Mouse (Mus musculus) forebrain, postnatal 0 days (tissue): ENCODE data around the gene Lrrc27. TPM values are rescaled to one million over a fixed set of nuclear protein-coding genes. Genes with fewer than 3 reads are reported as not detected.

ENCODE experiments used
- ATAC-seq: fragments of 200-750 bp; cut with Nextera tagmentation; 2 replicates; pipeline ENCODE4 v1.8.0; 2017; ENCODE audit warnings: mild to moderate bottlenecking, moderate library complexity
- DNase-seq: peaks from one replicate; pipeline ENCODE4 v3.0.0-alpha.2; 2015
- H3K27ac ChIP-seq: fragments of 300-500 bp; sonication (generic); 2 replicates; pipeline ENCODE4 v1.5.1; 2014; ENCODE audit warnings: low read depth, mild to moderate bottlenecking, antibody characterized with exemption, low read length, moderate library complexity, mixed read lengths
- H3K27me3 ChIP-seq: fragments of 300-500 bp; sonication (generic); 2 replicates; pipeline ENCODE4 v1.6.1; 2014; ENCODE audit warnings: mild to moderate bottlenecking, low read length, mixed read lengths; ENCODE audit not compliant: insufficient read depth
- H3K36me3 ChIP-seq: fragments of 300-500 bp; sonication (generic); 2 replicates; pipeline ENCODE4 v1.6.1; 2014; ENCODE audit warnings: mild to moderate bottlenecking, moderate library complexity; ENCODE audit not compliant: insufficient read depth
- H3K4me1 ChIP-seq: fragments of 300-500 bp; sonication (generic); 2 replicates; pipeline ENCODE4 v1.6.1; 2014; ENCODE audit warnings: antibody characterized with exemption; ENCODE audit not compliant: insufficient read depth
- H3K4me2 ChIP-seq: fragments of 300-500 bp; sonication (generic); 2 replicates; pipeline ENCODE4 v1.6.1; 2014; ENCODE audit warnings: low read depth, mild to moderate bottlenecking, moderate library complexity
- H3K4me3 ChIP-seq: fragments of 300-500 bp; sonication (generic); 2 replicates; pipeline ENCODE4 v1.5.1; 2014; ENCODE audit warnings: low read depth, low read length, mixed read lengths
- H3K9ac ChIP-seq: fragments of 300-500 bp; sonication (generic); 2 replicates; pipeline ENCODE4 v1.6.1; 2014; ENCODE audit warnings: mild to moderate bottlenecking
- H3K9me3 ChIP-seq: fragments of 300-500 bp; sonication (generic); 2 replicates; pipeline ENCODE4 v1.6.1; 2016; ENCODE audit warnings: low read length
- CTCF ChIP-seq: sonication (generic); IDR thresholded peaks from 2 replicates; pipeline ENCODE4 v1.5.1; 2016; ENCODE audit warnings: antibody characterized with exemption, control low read depth, low read depth
- WGBS: fragments of 180-500 bp; shearing (Covaris S2); extraction: QIAGEN DNeasy Blood & Tissue Kit; methylation state at CpG from one replicate; pipeline ENCODE4 v1.1.7; 2014; 5-methylcytosine and 5-hydroxymethylcytosine counted together
- polyA plus RNA-seq: library from polyadenylated mRNA; unstranded; fragments of >200 nt; fragmentation: Nextera tagmentation; extraction: Ambion mirVana; gene quantifications from 2 replicates; pipeline ENCODE4 v1.2.1, GENCODE M21; 2015
- total RNA-seq: library from RNA; depleted of rRNA; stranded (reverse); fragments of >200 nt; gene quantifications from 2 replicates; pipeline ENCODE4 v1.2.3, GENCODE M21; 2014

The Lrrc27 gene
- total and polyA plus RNA-seq, 2 experiments from 2014 or later = 5.1 to 8.1 TPM

DNA sequence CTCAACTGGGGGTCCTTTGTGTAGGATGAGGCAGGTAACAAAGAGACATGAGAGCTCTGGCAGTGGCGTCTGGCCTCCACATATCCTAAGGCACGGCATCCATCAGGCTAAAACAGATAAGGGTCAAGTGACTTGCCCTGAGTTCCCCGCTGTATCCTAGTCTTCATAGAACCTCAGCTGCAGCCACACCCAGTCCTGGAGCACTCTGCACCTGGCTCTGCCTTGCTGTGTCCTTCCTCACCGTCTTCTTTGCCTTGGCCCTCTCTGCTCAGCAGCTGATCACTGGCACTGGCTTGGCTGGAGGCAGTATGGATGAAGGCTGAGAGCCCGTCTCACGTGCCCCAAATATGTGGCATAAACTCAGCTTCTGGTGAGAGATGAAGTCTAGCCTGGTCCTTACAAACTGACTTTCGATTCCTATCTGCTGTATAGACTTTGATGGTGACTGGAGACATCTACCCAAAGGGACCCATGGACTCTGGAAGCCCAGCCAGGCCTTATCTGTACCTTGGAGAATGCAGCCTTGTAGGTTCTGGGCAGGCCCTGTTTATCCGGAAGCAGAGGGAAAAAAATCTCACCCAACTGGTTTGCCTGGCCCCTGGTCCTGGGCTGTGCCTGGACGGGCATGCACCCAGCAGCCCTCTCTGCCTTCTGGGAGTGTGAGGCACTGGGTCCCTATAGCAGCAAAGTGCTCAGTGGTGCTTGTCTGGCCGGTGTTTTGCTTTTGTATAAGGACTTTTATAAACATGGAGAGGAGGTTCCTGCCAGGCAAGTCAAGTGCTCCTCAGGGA lies 45.2 kb downstream of the Lrrc27 start:
- no peak for DNase-seq
- TF ChIP-seq CTCF = no peak
- Histone ChIP-seq H3K27me3 (no peaks in the 10 kb centered on the region), H3K4me3 (no peak overlapping the region), H3K9ac (no peak overlapping the region), H3K4me2 (no peak overlapping the region), H3K36me3 (no peaks in the 10 kb centered on the region; the same call in none of the 2 replicates), H3K9me3 (no peaks in the 10 kb centered on the region), H3K4me1 (no peaks in the 10 kb centered on the region), H3K27ac (no peak overlapping the region)
- WGBS = 76% methylated on average over 10 of the region's 10 CpGs
- ATAC-seq = no peak

DNA sequence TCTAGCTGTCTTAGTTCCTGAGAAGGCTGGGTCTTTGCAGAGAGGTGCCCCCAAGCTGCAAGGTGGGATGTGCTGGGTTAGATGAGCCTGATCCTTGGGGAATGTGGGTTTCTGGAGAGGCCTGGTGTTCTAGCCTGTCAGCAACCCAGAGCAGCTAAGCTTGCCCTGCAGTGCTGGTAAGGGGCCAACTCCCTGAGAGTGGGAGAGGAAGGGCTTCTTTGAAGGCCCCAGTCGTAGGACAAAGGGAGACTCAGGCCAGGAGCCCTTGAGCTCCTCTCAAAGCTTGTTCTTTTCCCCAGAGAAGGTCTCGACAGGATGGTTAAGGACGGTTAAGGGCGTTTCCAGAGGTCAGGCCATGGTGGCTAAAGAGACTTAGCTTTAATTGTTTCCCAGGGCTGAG lies 51.5 kb downstream of the Lrrc27 start:
- DNase-seq = no peak
- Histone ChIP-seq H3K4me2 (no peak overlapping the region), H3K4me1 (no peaks in the 10 kb centered on the region), H3K27me3 (no peaks in the 10 kb centered on the region), H3K36me3 (no peaks in the 10 kb centered on the region; the same call in 1 of the 2 replicates), H3K4me3 (no peak overlapping the region), H3K9me3 (no peaks in the 10 kb centered on the region), H3K27ac (no peak overlapping the region), H3K9ac (no peak overlapping the region)
- no peak for TF ChIP-seq CTCF
- WGBS = 25% methylated on average over 4 of the region's 4 CpGs
- ATAC-seq = no peak

DNA sequence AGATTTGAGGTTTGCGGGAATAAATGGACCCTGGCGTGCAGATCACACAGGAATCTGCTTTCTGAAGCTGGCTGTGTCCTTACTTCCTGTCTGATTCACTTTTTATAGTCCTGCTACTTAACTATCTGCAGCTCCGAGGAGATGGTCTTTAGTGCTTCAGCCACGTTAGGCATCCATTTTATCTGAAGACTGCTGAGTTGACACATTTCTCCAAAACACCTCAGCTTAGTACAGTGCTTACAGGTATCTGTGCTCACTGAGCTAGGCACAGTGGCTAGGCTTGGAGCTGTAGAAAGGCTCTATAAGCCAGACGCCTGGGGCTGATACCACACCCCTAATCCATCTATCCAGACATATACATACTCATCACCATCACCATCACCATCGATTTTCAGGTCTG lies 52.8 kb downstream of the Lrrc27 start:
- H3K27me3 ChIP-seq = no peaks in the 10 kb centered on the region
- H3K27ac ChIP-seq = no peak overlapping the region
- no peak overlapping the region for H3K4me3 ChIP-seq
- H3K9me3 ChIP-seq = no peaks in the 10 kb centered on the region
- no peak for DNase-seq
- H3K4me2 ChIP-seq = no peak overlapping the region
- H3K9ac ChIP-seq = no peak overlapping the region
- no peaks in the 10 kb centered on the region; the same call in 1 of the 2 replicates for H3K36me3 ChIP-seq
- no peaks in the 10 kb centered on the region for H3K4me1 ChIP-seq
- no peak for ATAC-seq
- no peak for TF ChIP-seq CTCF
- WGBS = 74% methylated on average over 6 of the region's 6 CpGs

DNA sequence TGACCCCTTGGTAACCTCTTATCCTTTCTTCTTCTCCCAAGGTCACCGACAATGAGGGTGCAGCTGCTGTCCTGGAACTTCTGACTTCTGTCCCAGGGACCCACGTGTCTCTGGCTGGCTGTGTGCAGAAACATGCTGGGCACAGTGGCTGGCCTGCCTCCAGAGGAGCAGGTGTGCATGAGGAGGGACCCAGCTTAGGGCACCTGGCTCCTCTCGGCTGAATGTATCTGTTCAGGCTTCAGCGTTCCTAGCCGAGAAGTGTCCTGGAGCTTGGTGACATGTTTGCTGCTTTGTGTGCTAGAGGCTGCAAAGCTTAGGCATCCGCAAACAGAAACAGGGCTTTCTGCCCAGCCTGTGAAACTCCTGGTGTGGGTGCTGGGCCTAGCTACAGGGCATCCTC lies 53.6 kb downstream of the Lrrc27 start:
- H3K9ac ChIP-seq = no peak overlapping the region
- no peak overlapping the region for H3K27ac ChIP-seq
- no peaks in the 10 kb centered on the region for H3K4me1 ChIP-seq
- TF ChIP-seq CTCF = no peak
- DNase-seq (no peak), ATAC-seq (no peak)
- H3K4me2 ChIP-seq = no peak overlapping the region
- 63% methylated on average over 6 of the region's 6 CpGs for WGBS
- no peaks in the 10 kb centered on the region for H3K27me3 ChIP-seq
- no peaks in the 10 kb centered on the region; the same call in 1 of the 2 replicates for H3K36me3 ChIP-seq
- no peaks in the 10 kb centered on the region for H3K9me3 ChIP-seq
- no peak overlapping the region for H3K4me3 ChIP-seq

DNA sequence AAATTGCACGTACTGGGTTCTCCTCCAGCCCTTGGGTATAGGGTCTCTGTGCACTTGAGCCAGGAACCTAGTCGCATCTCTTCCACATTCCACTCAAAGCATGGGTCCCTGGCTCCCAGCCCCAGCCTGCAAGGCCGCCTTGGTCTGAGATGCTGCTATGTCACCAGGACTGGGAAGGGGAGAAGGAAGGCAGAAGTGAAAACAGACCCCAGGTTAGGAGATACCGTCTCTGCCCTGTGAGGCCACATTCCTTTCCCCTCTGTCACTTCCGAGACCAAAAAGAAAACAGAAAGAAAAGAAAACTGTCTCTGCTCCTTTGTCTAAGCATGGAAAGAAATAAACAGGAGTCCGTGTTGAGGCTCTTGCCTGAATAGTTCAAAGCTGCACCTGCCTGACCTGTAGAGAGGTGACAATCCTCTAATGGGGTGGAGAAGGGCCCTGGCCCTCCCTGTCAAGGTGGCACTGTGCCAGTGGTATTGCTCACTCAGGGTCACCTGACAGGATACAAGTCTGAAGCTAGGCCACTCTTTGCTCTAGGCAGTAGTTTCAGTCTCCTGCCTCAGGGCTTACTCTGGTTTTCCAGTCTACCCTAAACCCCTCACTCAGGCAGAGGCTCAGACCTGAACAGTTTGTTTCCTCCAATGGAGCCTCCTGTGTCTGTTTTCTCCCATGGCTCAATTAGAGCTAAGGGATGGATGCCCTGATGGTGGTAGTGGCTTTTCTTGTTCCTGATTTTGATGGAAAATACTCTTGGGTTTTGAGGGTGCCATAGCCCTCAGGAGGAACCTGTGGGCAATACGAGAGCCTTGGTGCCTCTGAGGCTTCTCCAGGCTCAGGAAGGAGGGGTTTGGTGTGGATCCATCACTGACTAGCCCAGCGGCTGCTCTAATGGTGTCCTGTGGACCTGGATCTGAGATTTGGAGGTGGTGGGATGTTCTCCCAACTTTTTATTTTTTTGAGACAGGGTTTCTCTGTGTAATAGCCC lies 54.4 kb downstream of the Lrrc27 start:
- no peak for TF ChIP-seq CTCF
- H3K4me1 ChIP-seq = no peaks in the 10 kb centered on the region
- no peak overlapping the region for H3K9ac ChIP-seq
- no peaks in the 10 kb centered on the region for H3K36me3 ChIP-seq
- no peak overlapping the region for H3K4me3 ChIP-seq
- WGBS = 77% methylated on average over 8 of the region's 8 CpGs
- ATAC-seq = no peak
- no peak overlapping the region for H3K27ac ChIP-seq
- no peak overlapping the region for H3K4me2 ChIP-seq
- no peaks in the 10 kb centered on the region for H3K9me3 ChIP-seq
- DNase-seq = no peak
- H3K27me3 ChIP-seq = no peaks in the 10 kb centered on the region

DNA sequence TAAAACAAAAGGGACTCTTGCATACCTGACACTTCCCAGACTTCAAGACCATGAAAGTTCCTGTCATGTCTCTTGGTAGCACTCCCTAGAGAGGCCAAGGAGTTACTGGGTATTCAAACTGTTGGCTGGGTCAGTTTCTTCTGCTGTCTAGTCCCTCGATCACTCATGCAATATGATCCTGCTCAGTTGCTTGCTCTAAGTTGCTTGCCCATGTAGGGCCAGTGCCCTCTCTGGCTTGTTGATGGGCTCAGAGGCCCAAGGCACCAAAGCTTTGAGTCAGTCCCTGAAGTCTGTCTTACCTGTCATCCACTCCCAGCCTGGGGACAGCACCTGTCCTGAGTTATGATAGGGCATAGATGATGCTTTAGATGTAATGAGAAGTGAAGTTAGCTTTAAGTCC lies 58.0 kb downstream of the Lrrc27 start:
- H3K9me3 ChIP-seq = no peaks in the 10 kb centered on the region
- no peak overlapping the region for H3K9ac ChIP-seq
- no peak for TF ChIP-seq CTCF
- no peak overlapping the region for H3K27ac ChIP-seq
- no peak for ATAC-seq
- no peak overlapping the region for H3K4me2 ChIP-seq
- H3K36me3 ChIP-seq = no peaks in the 10 kb centered on the region
- peaks cover 8% of the 10 kb centered on the region; the same call in 1 of the 2 replicates for H3K4me1 ChIP-seq
- H3K4me3 ChIP-seq = no peak overlapping the region
- DNase-seq = no peak
- 76% methylated on average over 1 of the region's 1 CpGs for WGBS
- no peaks in the 10 kb centered on the region for H3K27me3 ChIP-seq
